Mouse (Mus musculus) kidney, adult 11 months (tissue): ENCODE data around the gene Lrrc36.
A peak's percentile ranks its signal among the peaks of the same experiment; 100 is the strongest.

Experiments used
- DNase-seq: peaks from one replicate; pipeline ENCODE4 v3.0.0; 2022

Lrrc36 gene

DNA sequence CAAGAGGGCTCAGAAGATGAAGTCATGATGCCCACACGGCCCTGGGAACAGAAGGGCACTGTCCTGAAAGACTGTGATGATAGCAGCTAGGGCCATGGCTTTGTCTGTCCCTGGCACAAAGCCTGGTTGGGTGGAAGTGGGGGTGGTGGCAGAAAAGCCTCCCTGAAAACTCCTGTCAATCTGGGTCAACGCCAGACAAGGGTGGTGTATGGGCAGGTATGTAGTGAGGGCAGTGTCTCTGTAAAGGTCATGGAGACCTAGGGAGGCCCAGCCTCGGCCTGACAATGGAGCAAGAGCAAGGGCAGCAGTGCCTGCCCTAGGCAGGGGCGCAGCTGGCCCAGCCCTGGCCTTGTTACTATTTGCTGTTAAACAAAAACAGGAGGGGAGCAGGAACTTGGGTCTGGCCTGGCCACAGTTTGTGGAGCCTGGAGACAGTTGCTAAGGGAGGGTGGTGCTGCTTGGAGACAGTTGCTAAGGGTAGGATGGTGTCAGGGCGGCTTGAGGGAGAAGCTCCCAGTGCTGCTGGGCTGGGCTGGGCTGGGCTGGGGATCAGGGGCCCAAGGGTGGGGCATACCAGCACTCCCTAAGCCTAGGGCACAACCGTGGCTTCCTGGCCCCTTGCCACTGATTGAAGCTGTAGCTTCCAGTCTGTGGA, 55.8 kb downstream of the Lrrc36 start:
- no peak for DNase-seq

DNA sequence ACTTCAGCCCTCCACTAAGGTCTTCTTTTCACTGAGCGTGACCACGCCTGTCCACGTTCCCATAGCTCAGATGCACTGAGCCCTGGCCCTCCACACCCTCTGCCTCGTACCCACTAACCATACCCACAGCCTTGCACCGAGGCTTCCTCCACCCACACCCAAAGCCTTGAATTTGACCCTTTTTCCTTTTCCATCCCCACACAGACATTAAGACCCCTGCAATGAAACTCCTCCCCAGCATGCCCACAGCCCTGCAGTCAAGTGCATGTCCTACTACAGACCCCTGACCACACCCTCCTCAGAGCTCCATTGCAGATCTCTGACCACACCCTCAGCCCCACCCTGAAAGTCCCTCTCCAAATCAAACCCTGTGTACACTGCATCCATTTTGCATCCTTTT, 56.4 kb downstream of the Lrrc36 start:
- no peak for DNase-seq

DNA sequence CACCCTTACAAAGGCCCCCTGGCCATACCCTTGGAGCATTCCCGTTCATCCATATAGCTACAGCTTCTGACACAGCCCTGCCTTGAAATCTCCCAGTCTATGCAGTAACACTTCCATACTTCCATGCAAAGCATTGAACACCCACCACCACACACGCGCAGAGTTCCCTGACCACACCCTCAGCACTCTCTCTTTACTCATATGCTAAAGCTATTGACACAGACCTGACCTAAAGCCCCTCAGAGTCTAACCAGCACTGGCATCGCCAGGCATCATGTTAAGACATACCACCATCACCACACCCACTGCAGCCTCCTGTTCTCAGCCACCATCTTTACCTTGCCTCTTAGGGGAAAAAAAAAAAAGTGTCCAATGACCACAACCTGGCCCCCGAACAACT, 56.9 kb downstream of the Lrrc36 start:
- DNase-seq = no peak

DNA sequence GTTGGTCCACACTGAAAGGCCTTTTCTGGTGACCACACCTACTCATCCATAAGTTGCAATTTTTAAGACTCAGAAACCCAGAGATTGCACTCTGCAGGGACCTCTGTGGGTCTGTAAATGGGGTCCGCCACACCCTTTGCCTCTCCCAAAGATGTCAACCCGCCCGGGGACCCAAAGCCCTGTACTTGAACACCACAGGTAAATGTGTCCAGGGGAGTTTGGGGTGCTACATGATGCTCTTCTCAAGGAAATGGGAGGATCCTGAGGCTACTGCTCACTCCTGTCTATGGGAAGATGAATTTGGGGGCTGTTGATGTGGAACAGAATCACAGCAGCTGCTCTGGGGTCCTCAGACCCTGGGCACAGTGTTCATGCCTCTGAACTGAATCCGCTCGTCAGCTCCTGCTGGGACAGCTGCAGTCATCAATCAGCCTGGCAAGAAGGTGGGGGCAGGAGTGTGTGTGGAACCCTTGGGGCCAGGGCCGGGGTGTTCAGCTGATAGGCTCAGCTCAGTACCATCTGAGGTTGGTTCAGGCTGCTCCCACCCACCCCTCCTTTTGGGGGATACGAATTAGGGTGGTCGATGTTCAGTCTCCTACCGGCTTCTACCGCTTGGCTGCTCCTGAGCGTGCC, 57.4 kb downstream of the Lrrc36 start:
- DNase-seq = no peak

DNA sequence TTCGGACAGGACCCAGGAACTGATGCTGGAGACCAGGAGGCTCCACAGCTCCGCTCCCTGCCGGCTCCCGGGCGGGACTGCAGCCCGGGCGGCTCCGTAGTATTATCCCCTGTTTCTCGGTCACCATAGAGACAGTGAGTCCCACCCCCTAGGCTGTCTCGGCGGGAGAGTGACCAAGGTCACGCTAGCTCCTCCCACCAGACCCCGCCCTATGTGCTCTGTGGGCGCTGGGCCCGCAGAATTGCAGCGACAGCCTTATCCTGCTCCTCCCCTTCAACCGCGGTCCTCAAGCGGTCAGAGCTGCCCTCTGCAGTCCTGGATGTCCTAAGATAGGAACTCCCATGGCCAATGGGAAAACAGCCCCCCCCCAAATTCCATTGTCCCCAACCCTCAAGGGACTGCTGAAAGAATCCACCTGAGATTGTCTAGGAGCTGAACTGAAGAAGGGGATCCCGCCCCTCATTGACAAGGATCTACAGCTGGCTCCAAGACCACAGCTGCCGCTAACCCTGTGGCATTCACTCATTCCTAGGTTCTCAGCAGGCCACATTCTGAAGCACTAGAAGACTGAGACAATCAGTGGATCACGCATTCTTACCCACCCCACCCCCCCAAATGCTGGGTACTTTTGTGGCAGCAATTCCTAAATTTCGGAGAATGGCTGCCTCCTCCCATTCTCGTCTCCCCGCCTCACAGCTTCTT, 58.1 kb downstream of the Lrrc36 start, which contains the start of gene Tppp3:
Tppp3 (minus strand) TSS at position 213 of the 702 bp plus-strand sequence.
- DNase-seq = peak; percentile 95

DNA sequence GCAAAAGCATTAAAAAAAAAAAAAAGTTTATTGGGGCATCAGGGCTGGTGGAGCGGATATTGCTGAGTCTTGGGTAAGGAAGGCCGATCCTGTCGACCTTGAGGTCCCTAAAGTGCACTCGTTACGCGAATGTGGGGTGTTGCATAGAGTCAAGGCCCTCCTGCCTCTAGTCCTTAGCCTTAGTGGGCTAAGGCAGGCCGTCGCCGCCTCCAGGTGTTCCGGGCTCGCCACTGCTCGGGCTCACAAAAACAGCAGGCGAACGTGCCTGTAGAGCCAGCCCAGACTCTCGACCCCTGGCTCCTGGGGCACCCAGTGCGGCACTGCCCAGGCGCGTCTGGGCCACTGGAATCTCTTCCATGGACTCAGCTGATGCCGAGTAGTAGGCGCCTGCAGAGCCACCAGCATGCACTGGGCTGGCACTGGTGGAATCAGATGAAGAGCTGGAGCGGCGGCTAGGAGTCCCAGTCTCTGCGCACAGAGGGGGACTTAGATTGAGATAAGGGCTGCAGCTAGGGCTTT, 59.1 kb downstream of the Lrrc36 start:
- no peak for DNase-seq

DNA sequence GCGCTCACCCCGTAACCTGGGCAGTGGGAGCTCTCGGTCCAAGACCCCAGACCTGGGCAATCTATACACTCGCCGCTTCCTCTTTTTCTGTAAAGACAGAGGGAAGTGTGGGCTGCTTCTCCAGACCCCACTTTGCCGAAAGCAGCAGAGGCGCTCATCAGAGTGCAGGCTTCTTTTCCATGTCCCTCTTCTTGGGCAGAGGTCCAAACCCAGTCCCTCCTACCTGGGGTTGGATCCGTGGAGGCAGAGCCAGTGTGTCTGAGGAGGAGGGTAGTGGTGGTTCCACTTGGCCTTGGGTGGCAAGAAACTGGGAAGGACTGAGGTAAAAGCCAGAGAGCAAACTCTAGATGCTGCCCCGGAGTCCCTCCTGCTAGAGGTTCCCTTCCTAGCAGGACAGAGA, 59.6 kb downstream of the Lrrc36 start:
- no peak for DNase-seq

DNA sequence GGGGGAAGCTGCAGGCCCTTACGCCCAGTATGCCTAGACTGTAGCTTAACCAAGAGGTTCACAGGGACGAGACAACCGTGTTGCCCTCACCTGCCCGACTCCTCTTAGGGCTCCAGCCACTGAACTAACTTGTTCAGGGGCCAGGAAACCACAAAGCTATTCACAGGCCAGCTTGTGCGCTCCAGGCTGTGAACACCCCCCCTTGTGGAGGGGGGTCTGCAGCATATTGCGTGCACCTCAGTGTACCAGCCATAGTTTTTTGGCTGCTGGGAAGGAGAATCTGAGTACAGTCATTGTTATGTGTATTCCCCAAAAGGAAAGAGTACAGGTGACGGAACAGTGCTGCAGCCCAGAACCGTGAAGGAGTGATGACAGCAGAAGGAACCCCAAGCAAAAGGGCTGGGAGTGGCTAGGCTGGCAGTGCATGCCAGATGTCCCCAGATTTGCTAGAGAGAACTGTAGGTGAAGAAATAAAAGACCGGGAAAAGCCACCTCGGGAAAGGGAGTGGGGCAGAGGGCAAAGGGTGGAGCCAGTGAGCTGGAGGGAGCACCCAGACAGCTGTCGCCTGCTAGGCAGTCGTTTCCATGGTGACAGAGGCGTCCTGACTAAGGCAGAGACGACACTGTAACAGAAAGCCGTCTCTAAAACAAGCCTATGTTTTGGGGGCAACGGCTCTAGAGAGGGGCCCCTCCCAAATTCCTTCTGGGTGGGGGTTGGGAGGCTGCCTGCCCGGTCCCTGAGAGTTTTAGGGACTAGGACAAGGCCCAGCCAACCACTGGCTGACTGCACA, 60.6 kb downstream of the Lrrc36 start:
- DNase-seq = peak; percentile 45

DNA sequence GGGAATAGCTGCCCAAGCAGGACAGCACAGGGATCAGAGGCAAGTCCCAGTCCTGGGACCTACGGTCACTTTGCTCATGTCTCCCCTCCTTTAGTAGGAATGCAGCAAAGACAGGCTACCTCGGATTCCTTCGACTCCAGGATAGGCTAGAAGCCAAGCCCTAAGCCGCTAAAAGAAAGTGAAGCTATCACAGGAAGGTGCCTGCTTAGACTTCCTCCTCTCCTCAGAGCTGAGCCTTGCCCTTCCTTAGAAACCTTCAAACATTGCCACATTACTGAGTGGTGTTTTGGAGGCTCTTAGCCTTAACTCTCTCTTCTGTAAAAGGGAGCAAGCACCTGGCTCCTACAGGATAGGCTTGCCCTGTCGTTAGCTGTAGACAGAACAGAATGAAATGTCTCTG, 61.3 kb downstream of the Lrrc36 start:
- DNase-seq = no peak

DNA sequence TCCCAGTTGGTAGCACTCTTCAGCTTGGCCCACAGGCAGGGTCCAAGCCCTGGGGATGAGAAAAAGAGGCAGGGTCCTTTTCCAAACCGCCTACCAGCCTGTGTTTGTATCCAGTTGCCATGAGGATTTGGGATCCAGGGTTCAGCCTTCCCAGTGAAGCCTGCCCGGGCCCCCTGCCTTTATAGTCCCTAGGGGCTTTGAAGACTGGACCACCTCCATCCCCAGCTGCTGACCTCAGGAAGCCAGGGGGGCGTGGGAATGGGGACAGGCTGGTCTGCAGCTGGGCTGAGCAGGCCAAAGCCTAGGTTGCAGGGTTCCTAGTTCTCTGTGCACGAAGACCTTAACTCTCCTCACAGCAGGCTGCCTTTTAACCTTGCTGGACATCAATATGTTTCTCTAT, 61.9 kb downstream of the Lrrc36 start:
- DNase-seq = no peak

DNA sequence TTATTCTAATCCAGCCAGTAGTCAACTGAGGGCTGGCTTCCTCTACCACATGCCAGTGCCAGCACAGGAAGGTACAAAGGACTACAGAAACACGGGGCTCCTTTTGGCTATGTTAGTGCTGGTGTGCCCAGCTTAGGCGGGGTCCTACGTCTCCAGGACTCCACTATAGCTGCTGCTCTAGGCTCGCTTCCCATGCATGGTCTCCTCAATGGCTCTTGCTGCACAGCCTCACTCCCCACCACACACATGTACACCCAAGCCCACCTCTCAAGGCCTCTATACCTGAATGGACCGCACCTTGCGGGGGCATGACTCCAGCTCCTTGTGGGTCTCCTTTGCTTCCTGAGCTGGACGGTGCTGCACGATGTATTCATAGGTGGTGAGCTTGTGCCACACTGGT, 62.4 kb downstream of the Lrrc36 start:
- no peak for DNase-seq

DNA sequence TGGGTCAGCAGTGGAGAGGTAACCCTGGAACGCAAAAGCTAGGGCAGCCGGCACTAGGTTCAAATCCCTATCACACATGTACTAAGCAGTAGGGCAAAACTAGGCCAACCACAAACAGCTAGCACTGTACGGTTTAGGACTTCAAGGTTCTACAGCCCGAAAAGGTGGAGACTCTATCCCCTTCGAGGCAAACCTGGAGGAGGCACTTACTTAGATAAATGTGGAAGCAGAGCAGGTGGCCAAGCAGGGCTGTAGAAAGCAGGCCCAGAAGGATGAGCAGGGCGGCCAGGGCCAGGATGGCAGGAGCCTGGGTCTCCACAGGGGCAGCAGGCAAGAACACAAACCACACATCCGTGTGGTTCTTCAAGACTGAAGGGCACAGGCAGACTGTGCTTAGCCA, 62.8 kb downstream of the Lrrc36 start:
- DNase-seq = no peak

DNA sequence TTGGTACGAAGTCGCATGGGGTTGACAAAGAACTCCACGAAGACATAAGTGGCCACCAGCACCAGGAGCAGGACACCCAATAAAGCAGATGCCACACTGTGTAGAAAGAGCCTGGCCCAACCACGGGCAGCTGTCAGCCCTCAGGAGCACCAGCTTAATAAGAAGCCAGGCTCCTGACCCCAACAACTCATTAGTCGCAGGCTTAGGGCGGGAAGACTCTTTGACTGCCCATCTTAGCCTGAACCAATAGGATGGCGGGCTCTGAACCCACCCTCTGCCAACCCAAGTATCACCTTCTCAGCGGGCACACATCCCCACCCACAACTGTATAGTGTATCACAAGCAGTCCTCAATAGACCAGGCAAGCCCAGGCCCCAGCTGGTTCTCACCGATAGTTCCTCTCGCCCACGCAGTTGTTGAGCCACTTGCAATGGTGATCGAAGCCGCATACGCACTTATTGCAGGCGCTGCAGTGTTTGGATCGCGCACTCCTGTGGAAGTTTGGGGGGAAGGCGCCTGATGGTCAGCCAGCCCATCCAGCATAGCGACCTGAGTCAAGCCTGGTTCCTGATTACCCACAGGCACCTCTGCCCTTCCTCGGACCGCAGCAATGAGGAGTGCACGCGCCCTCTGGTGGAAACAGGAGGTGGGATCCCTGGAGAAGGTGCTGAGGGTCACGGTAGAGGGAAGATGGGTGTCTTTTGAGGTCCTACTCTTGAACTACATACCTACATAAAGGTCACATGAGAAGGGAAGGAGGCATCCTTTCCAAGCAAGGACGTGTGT, 63.5 kb downstream of the Lrrc36 start:
- DNase-seq = peak; percentile 69

DNA sequence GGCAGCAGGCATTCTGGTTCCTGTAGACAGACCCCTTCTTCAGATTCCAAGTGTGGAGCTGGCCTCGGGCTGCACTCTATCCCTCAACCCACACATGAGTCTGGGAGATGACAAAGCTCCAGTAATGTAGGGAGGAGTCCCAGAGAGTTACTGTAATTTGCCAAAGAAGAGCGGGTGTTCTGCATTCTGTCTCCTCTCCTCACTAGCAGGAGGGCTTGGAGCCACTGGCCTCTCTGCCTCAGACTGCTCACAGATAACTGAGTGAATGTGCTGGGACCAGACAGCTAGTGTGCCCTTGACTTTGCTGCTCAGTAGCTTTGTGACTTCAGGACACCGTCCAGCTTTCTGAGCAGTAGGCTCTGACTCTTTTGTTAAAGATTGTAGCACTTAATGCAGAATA, 64.4 kb downstream of the Lrrc36 start:
- DNase-seq = no peak

DNA sequence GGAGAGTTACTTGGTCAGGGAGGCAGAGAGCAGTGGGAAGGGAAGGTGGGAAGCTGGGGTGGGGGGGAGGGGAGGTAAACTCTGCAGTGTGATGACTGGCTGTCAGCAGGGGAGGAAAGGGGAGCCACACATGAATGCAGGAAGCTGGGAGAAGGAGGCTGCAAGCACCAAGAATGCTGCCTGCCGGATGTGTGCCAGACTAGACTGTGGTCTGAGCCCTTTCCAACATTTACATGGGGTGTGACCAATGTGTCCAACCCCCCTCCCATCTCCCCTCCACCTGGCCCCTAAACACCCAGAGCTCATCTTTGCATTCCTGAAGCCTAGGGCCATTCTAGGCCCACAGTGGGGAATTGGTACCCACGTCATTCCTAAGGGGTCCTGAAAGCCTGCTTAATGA, 67.6 kb downstream of the Lrrc36 start:
- DNase-seq = no peak

DNA sequence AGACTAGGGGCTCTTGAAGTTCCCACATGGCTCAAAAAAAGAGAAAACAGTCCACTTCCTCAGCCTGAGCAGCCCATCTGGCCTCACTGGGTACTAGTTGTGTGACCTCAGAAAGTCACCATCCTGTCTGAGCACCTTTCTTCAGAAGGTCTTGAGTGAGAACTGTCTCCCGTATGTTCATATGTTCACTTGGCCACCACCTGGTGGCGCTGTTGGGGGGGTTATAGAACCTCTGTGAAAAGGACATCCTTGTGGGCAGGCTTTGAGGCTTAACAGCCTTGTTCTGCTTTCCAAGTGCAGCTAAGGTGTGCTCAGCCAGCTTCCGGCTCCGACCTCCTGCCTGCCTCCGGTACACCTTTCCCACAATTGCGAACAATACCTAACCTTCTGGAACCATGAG, 68.1 kb downstream of the Lrrc36 start:
- DNase-seq = no peak

DNA sequence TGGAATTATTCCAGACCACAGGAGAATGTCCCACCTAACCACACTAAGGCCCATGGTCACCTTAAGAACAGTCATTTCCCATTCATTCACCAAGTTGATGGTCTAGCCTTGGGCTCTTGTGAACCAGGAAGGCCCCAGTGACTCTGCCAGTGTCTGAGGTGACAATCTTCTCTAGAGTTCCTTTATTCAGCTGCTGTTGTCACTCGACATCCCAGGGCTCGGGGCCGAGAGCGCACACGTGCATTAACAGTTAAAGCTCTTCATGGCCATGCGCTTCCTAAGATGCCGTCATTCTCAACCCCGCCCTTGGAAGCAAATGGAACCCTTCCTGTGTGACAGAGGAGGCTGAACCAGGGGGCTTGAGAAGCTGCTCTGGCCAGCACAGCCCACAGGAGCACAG, 68.8 kb downstream of the Lrrc36 start:
- no peak for DNase-seq

DNA sequence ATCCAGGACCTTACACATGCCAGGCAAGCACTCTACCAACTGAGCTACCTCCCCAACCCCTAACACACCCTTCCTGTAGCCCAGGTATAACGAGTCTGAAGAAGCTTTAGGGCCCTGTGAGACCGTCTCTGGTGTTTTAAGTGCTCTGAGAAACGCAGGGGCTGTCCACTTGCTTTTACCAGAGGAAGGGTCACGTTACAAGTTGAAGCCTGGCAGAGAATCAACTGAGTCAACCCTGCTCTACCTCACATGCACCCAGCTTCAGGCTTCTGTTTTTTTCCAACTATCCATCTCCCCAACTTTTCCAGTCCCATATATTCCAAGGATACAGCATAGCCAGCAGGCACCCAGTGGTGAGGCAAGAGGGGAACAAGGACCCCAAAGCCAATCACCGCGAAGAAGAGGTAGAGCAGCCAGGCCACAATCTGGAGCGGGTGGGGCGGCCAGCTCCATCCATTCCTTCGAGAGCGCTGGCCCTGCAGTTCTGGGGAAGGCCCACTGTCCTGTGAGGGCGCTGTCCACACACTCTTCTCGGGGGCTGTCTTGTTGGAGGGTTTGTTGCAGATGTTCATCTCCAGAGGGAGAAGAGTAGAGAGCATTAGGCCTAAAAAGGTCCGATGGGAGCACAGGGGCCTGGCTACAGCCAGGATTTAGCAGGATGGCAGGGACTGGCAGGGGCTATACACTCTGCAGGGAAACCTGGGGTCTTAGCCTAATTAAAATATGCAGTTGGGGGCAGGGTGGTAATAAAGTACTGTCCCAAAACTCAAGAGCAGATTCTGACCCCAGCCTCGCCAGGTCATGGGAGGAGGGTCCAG, 70.0 kb downstream of the Lrrc36 start:
- no peak for DNase-seq

DNA sequence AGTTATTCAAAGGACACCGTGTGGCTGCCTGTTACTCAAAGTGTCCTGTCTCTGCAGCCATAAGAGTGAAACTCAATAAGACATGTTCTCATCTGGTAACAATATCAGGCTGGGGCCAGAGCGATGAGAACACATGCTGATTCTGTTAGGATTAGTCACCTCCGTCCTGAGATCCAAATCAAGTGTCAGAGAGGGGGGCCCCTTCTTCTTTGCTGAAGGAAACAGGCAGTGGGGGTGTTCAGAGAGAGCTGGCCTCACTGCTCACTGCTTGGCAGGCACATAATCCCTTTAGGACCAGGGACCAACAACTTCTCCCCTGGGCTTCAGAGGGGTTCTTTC, 70.6 kb downstream of the Lrrc36 start:
- DNase-seq = no peak

DNA sequence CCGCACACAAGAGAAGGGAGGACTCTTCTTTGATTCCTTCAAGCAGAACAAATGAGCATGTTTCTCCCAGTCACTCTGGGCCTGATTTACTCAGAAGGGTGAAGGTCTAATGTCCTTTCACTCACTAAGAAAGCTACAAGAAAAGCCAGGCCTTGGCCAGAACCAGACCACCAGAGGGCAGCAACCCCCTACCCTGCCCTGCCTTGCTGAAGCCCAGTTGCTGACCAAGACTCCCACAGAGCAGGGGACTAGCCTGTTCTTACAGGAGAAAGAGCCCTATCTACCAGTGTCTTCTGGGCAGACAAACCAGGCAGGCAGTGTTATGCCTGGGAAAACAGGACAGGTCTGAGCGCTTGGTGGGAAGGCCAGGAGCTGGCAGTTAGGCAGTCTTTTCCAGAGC, 71.0 kb downstream of the Lrrc36 start:
- peak; percentile 84 for DNase-seq

DNA sequence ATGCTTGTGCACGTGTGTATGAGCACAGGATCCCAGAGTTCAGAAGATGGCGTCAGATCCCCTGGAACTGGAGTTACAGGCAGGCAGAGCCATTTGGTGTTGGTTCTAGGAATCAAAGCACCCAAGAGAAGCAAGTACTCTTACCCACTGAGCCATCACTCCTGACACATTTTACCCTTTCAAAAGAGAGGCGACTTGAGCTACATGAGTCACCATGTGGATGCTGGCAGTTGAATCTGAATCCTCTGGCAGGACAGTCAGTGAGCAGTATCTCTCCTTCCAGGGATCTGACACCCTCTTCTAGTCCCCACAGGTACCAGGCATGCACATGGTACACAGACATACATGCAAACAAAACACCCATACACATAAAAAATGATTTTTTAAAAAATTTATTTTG, 74.7 kb downstream of the Lrrc36 start:
- DNase-seq = no peak

DNA sequence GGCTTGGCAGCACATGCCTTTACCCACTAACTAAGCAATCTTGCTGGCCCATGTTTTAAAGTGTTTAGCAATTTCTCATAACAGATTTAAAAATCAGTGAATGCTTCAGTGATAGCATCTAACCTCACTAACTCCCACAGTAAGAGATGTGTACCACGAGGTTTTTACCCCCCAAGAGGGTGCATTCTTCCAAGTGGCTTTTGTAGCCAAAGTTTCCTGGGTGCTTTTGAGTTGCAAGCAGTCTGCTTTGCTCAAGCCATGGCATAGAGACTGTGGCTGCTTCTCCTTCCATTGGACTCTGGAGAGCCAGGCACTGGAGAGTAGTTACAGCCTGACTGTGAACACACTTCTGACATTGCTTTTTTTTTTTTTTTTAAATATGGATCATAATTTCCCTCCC, 75.9 kb downstream of the Lrrc36 start:
- no peak for DNase-seq
